Mouse (Mus musculus) forebrain, embryonic 11.5 days (tissue): Measurements from ENCODE around the gene Mcidas. TPM values are rescaled to one million over a fixed set of nuclear protein-coding genes. Genes with fewer than 3 reads are reported as not detected.
A peak's percentile ranks its signal among the peaks of the same experiment; 100 is the strongest.

Experiments
- ATAC-seq: fragments of 200-750 bp; cut with Nextera tagmentation; replicated peaks from 2 replicates; pipeline ENCODE4 v1.8.0; 2017; ENCODE audit warnings: moderate TSS enrichment; ENCODE audit not compliant: low FRiP score
- DNase-seq: peaks from one replicate; pipeline ENCODE4 v3.0.0-alpha.2; 2017; ENCODE audit warnings: low spot score
- H3K27ac ChIP-seq: fragments of 300-500 bp; sonication (generic); 2 replicates; pipeline ENCODE4 v1.5.1; 2014; ENCODE audit warnings: low read depth, low read length
- H3K27me3 ChIP-seq: fragments of 300-500 bp; sonication (generic); 2 replicates; pipeline ENCODE4 v1.6.1; 2014; ENCODE audit warnings: mild to moderate bottlenecking, low read length, mixed read lengths; ENCODE audit not compliant: control insufficient read depth, insufficient read depth
- H3K36me3 ChIP-seq: fragments of 300-500 bp; sonication (generic); 2 replicates; pipeline ENCODE4 v1.6.1; 2014; ENCODE audit warnings: mild to moderate bottlenecking, low read length, moderate library complexity, mixed read lengths; ENCODE audit not compliant: control insufficient read depth, insufficient read depth
- H3K4me1 ChIP-seq: fragments of 300-500 bp; sonication (generic); replicated peaks from 2 replicates; pipeline ENCODE4 v1.6.1; 2014; ENCODE audit warnings: low read length, mixed read lengths; ENCODE audit not compliant: control insufficient read depth, insufficient read depth
- H3K4me2 ChIP-seq: fragments of 300-500 bp; sonication (generic); 2 replicates; pipeline ENCODE4 v1.6.1; 2014; ENCODE audit warnings: low read depth, mild to moderate bottlenecking, low read length, moderate library complexity, mixed read lengths; ENCODE audit not compliant: severe bottlenecking
- H3K4me3 ChIP-seq: fragments of 300-500 bp; sonication (generic); 2 replicates; pipeline ENCODE4 v1.5.1; 2014; ENCODE audit warnings: low read depth, low read length
- H3K9ac ChIP-seq: fragments of 300-500 bp; sonication (generic); 2 replicates; pipeline ENCODE4 v1.6.1; 2014; ENCODE audit warnings: low read length
- H3K9me3 ChIP-seq: fragments of 300-500 bp; sonication (generic); 2 replicates; pipeline ENCODE4 v1.6.1; 2016; ENCODE audit warnings: low read length, mixed read lengths; ENCODE audit not compliant: control insufficient read depth
- WGBS: fragments of 180-500 bp; shearing (Covaris S2); extraction: QIAGEN DNeasy Blood & Tissue Kit; methylation state at CpG from one replicate; pipeline ENCODE4 v1.1.7; 2014; 5-methylcytosine and 5-hydroxymethylcytosine counted together
- microRNA counts: library from miRNA; unstranded; fragments of <30 nt; microRNA quantifications from one replicate; lab custom pipeline; 2015
- microRNA-seq: library from miRNA; unstranded; fragments of <30 nt; microRNA quantifications from one replicate; pipeline ENCODE4, GENCODE M21; 2016; ENCODE audit not compliant: insufficient number of aligned reads
- polyA plus RNA-seq: library from polyadenylated mRNA; unstranded; fragments of >200 nt; fragmentation: Nextera tagmentation; extraction: Ambion mirVana; gene quantifications from 2 replicates; pipeline ENCODE4 v1.2.1, GENCODE M21; 2014

The Mcidas gene
- polyA plus RNA-seq, 1 experiment from 2014 or later = 3.4 TPM

- 79% methylated on average over 3 of the region's 3 CpGs for WGBS
- H3K36me3 ChIP-seq = no peaks in the 10 kb centered on the region
- no peaks in the 10 kb centered on the region for H3K9me3 ChIP-seq
- H3K4me1 ChIP-seq = peaks cover 4% of the 10 kb centered on the region; the same call in 1 of the 2 replicates
- DNase-seq (no peak), ATAC-seq (no peak)
- H3K4me3 ChIP-seq = peak overlapping the region; percentile 42; the same call in 1 of the 2 replicates
- H3K9ac ChIP-seq = peak overlapping the region; percentile 16; the same call in 1 of the 2 replicates
- H3K27me3 ChIP-seq = no peaks in the 10 kb centered on the region
- H3K27ac ChIP-seq = no peak overlapping the region
- peak overlapping the region; percentile 45 for H3K4me2 ChIP-seq
Measured at GRCm38 (mm10) chr13:113044876-113045275, 51.2 kb downstream of the Mcidas start.

DNA sequence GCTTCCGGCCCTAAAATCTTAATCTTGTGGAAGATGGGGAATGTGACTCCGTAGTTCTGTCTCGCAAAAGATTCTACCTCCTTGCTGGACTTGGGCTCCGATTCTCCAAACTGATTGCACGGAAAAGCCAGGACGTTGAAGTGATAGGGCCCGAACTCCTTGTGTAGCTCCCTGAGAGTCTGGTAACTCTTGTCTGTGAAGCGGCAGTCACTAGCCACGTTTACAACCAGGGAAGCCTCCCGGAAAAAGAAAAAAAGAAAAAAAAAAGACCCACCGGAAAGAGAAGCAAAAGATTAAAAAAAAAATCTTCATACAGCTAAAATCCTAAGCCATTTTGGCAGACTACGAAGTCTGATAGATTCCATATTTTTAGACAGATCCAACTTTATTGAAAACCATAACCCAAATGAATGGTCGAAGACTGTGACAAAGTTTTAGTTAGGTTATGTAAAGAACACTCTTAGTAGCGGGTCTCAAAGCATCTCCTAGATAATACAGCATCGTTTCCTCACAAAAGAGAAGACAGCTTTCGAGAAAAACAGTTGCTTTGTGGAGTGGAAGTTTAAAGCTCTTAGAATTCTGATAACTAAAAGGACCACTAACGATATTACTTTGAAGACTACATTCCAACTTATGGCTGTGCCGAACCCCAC, 51.9 kb downstream of the Mcidas start:
- DNase-seq = no peak
- H3K27ac ChIP-seq = no peak overlapping the region

GRCm38 (mm10) chr13:113046211-113046883, 52.7 kb downstream of the Mcidas start, which contains the start of gene Gpx8:
Gene Gpx8, minus strand, starts transcription at chr13:113046410.
- no peak within 1 kb of the TSS for H3K27ac ChIP-seq
- peak within 1 kb of the TSS; percentile 45 for H3K4me2 ChIP-seq
- H3K9ac ChIP-seq = peak within 1 kb of the TSS; percentile 53
- ATAC-seq = peak; percentile 86
- peak; percentile 79 for DNase-seq
- no peaks in the 10 kb centered on the region for H3K36me3 ChIP-seq
- H3K9me3 ChIP-seq = no peaks in the 10 kb centered on the region
- WGBS = 7% methylated on average over 21 of the region's 21 CpGs
- H3K4me3 ChIP-seq = peak within 1 kb of the TSS; percentile 42
- H3K4me1 ChIP-seq = peaks cover 4% of the 10 kb centered on the region; the same call in 1 of the 2 replicates
- H3K27me3 ChIP-seq = no peaks in the 10 kb centered on the region

More for the DNA sequence above, 51.9 kb downstream of the Mcidas start:
- Histone ChIP-seq H3K4me2 (peak overlapping the region; percentile 45), H3K4me1 (peaks cover 4% of the 10 kb centered on the region; the same call in 1 of the 2 replicates), H3K9ac (peak overlapping the region; percentile 53), H3K27me3 (no peaks in the 10 kb centered on the region), H3K36me3 (no peaks in the 10 kb centered on the region), H3K4me3 (peak overlapping the region; percentile 42), H3K9me3 (no peaks in the 10 kb centered on the region)
- 29% methylated on average over 18 of the region's 18 CpGs for WGBS
- no peak for ATAC-seq

DNA sequence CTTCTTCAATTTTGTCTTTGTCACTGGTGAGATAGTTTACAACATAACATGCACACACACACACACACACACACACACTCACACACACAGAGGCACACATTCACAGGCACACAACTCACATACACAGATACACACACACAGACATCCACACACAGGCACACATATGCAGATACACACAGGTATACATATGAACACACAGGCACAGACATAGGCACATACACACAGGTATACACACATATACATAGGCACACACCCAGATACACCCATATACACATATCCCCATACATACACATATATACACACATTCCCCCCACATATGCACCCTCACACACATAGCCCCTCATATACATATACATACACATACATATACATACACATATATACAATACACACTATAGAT, 53.4 kb downstream of the Mcidas start:
- no peak for DNase-seq
- no peak overlapping the region for H3K9ac ChIP-seq
- H3K27ac ChIP-seq = no peak overlapping the region
- no peak overlapping the region for H3K4me3 ChIP-seq
- H3K27me3 ChIP-seq = no peaks in the 10 kb centered on the region
- peak; percentile 51 for ATAC-seq
- H3K36me3 ChIP-seq = no peaks in the 10 kb centered on the region
- H3K4me1 ChIP-seq = peaks cover 4% of the 10 kb centered on the region; the same call in 1 of the 2 replicates
- no peak overlapping the region for H3K4me2 ChIP-seq
- H3K9me3 ChIP-seq = no peaks in the 10 kb centered on the region

- Histone ChIP-seq H3K36me3 (no peaks in the 10 kb centered on the region), H3K27ac (no peak overlapping the region), H3K9me3 (no peaks in the 10 kb centered on the region), H3K4me3 (no peak overlapping the region), H3K27me3 (no peaks in the 10 kb centered on the region), H3K4me2 (no peak overlapping the region), H3K9ac (no peak overlapping the region), H3K4me1 (peaks cover 4% of the 10 kb centered on the region; the same call in 1 of the 2 replicates)
- DNase-seq (no peak), ATAC-seq (no peak)
- 81% methylated on average over 3 of the region's 3 CpGs for WGBS
Measured at GRCm38 (mm10) chr13:113047647-113048046, 54.0 kb downstream of the Mcidas start.

MicroRNAs encoded within 50 kb of the gene (microRNA counts, 519-probe panel; counts per million panel counts)
- microRNA mmu-miR-449a (lab: Ali Mortazavi, UCI) = 4,346 counts per million, percentile 35 among the panel's probes with 10 or more counts
- microRNA mmu-miR-449b (lab: Ali Mortazavi, UCI) = 31.2 counts per million
- 31.2 counts per million for microRNA mmu-miR-449c (lab: Ali Mortazavi, UCI)

Small RNAs within 50 kb of the gene (microRNA-seq; reads per million reads assigned to microRNA genes)
- gene Mir449a (3,541 reads per million, percentile 83 among the genes with 10 or more reads in this experiment), gene Mir449b (7.6 reads per million), gene Mir449c (5.9 reads per million)

Other genes with a start within 250 kb of the Mcidas start
- 16.1 and 16.2 TPM in 2 replicates for gene Plpp1, start 193.1 kb upstream of the Mcidas start, polyA plus RNA-seq
- 101 and 109 TPM in 2 replicates for gene Mtrex, start 66.4 kb upstream of the Mcidas start, polyA plus RNA-seq
- gene Dhx29, start 66.4 kb upstream of the Mcidas start, polyA plus RNA-seq = 34.3 and 37.2 TPM in 2 replicates
- 5.3 and 7.3 TPM in 2 replicates for gene Ccno, start 6.0 kb upstream of the Mcidas start, polyA plus RNA-seq
- 0.57 and 0.73 TPM in 2 replicates for gene Cdc20b, start 41.3 kb downstream of the Mcidas start, polyA plus RNA-seq
- 89.4 and 92.9 TPM in 2 replicates for gene Gpx8, start 52.6 kb downstream of the Mcidas start, polyA plus RNA-seq
- gene Gzma, start 107.1 kb downstream of the Mcidas start, polyA plus RNA-seq = not detected in 2 replicates
- gene Esm1, start 215.8 kb downstream of the Mcidas start, polyA plus RNA-seq = 1.8 and 2.1 TPM in 2 replicates
- gene Gzmk, start 232.1 kb downstream of the Mcidas start, polyA plus RNA-seq = not detected in 2 replicates